Mouse (Mus musculus) G1E (cell line): ENCODE data around the gene Tmeff1.

Experiments used
- CTCF ChIP-seq: IDR thresholded peaks from 2 replicates; pipeline ENCODE4 v1.5.1; 2012; ENCODE audit warnings: low read depth, low read length, inconsistent platforms, mixed read lengths
- GATA1 ChIP-seq: IDR thresholded peaks from 2 replicates; pipeline ENCODE4 v1.6.1; 2012; ENCODE audit warnings: borderline replicate concordance, low read length, inconsistent platforms, mixed read lengths
- GATA2 ChIP-seq: IDR thresholded peaks from 2 replicates; pipeline ENCODE4 v1.6.1; 2012; ENCODE audit warnings: low read depth, low read length, inconsistent platforms, borderline replicate concordance
- POLR2AphosphoS5 ChIP-seq: IDR thresholded peaks from 2 replicates; pipeline ENCODE4 v1.6.1; 2012; ENCODE audit warnings: low read depth, low read length, inconsistent platforms; ENCODE audit not compliant: insufficient replicate concordance
- TAL1 ChIP-seq: conservative IDR thresholded peaks from 2 replicates; pipeline ENCODE4 v1.6.1; 2012; ENCODE audit warnings: low read depth, low read length, inconsistent platforms, mixed read lengths

DNA sequence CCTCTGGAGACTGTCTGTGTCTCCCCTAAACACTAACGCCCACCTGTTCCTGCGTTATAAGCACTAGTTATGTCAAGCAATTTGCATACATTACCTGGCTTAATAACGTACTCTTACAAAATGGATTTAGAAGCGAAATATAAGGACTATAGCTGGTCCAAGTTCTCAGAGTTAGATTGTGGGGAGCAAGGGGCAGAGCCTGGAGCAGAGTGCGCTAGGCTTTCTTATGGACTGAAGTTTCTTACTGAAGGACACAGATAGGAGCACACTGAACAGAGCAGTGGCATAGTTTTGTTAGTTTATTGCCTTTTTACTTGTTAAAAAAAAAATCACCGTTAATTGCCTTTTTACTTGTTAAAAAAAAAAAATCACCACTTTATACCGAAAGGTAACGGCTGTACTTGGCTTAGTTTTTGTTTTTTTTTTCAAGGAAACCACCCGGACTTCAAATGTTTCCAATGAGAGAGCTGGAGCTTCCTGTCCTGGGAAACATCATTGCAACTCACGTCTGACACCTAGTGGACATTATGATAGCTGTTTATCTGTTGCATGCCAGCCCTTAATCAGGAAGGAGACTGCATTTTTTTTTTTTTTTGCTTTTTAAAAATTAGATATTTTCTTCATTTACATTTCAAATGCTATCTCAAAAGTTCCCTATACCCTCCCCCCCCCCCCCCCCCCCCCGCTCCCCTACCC is 95.8 kb downstream of the Tmeff1 start:
- TF ChIP-seq GATA1 = no peak
- 0 out of 2 replicates have a peak, but pooled peaks have one; percentile 8 for TF ChIP-seq CTCF
- TF ChIP-seq GATA2 = no peak
- no peak for TF ChIP-seq POLR2AphosphoS5
- TF ChIP-seq TAL1 = no peak
